Mouse (Mus musculus) MEL (cell line): ENCODE results near the gene 4430402I18Rik.

ENCODE experiments used
- CHD2 ChIP-seq: IDR thresholded peaks from 2 replicates; pipeline ENCODE4 v1.6.1; 2011; ENCODE audit warnings: low read length, improper control_type of control experiment
- CTCF ChIP-seq, 3 experiments: IDR thresholded peaks in 2 of 3; conservative IDR thresholded peaks in 1 of 3; 2 replicates each; pipeline ENCODE4 v1.5.1; 2011 to 2012; ENCODE audit warnings: low read length in 3 of 3, low read depth in 2 of 3, mild to moderate bottlenecking in 2 of 3, improper control_type of control experiment in 1 of 3, inconsistent platforms in 1 of 3, mixed read lengths in 1 of 3, moderate library complexity in 1 of 3; ENCODE audit not compliant: control insufficient read depth in 1 of 3, insufficient read depth in 1 of 3, poor library complexity in 1 of 3, severe bottlenecking in 1 of 3
- E2F4 ChIP-seq: IDR thresholded peaks from 2 replicates; pipeline ENCODE4 v1.6.1; 2011; ENCODE audit warnings: low read depth, low read length, improper control_type of control experiment, borderline replicate concordance
- EP300 ChIP-seq, 2 experiments: IDR thresholded peaks; 2 replicates each; pipeline ENCODE4 v1.6.1; 2011; ENCODE audit warnings: improper control_type of control experiment in 2 of 2, low read length in 2 of 2, low read depth in 1 of 2, mild to moderate bottlenecking in 1 of 2
- KAT2A ChIP-seq: conservative IDR thresholded peaks from 2 replicates; pipeline ENCODE4 v1.6.1; 2012; ENCODE audit warnings: low read depth, low read length, improper control_type of control experiment, inconsistent platforms
- MXI1 ChIP-seq: IDR thresholded peaks from 2 replicates; pipeline ENCODE4 v1.6.1; 2011; ENCODE audit warnings: mild to moderate bottlenecking, low read depth, low read length, improper control_type of control experiment
- NELFE ChIP-seq: IDR thresholded peaks from 2 replicates; pipeline ENCODE4 v1.6.1; 2011; ENCODE audit warnings: low read depth, low read length, improper control_type of control experiment
- POLR2A ChIP-seq, 2 experiments: IDR thresholded peaks; 2 replicates each; pipeline ENCODE4 v1.6.1; 2011 to 2012; ENCODE audit warnings: low read length in 2 of 2, mild to moderate bottlenecking in 2 of 2, control low read depth in 1 of 2, improper control_type of control experiment in 1 of 2, low read depth in 1 of 2, moderate library complexity in 1 of 2; ENCODE audit not compliant: control insufficient read depth in 1 of 2, insufficient read depth in 1 of 2, poor library complexity in 1 of 2
- RCOR1 ChIP-seq: IDR thresholded peaks from 2 replicates; pipeline ENCODE4 v1.6.1; 2012; ENCODE audit warnings: low read depth, mild to moderate bottlenecking, inconsistent platforms, low read length, improper control_type of control experiment
- SIN3A ChIP-seq: IDR thresholded peaks from 2 replicates; pipeline ENCODE4 v1.6.1; 2012; ENCODE audit warnings: low read length, improper control_type of control experiment, inconsistent platforms
- USF2 ChIP-seq, 2 experiments: IDR thresholded peaks; 2 replicates each; pipeline ENCODE4 v1.6.1; 2011 to 2012; ENCODE audit warnings: improper control_type of control experiment in 2 of 2, low read length in 2 of 2, borderline replicate concordance in 1 of 2, inconsistent platforms in 1 of 2, low read depth in 1 of 2, mild to moderate bottlenecking in 1 of 2; ENCODE audit not compliant: insufficient read depth in 1 of 2
- ZC3H11A ChIP-seq: IDR thresholded peaks from 2 replicates; pipeline ENCODE4 v1.6.1; 2012; ENCODE audit warnings: low read depth, mild to moderate bottlenecking, inconsistent platforms, low read length, improper control_type of control experiment
- ZKSCAN1 ChIP-seq: IDR thresholded peaks from 2 replicates; pipeline ENCODE4 v1.6.1; 2012; ENCODE audit warnings: low read depth, mild to moderate bottlenecking, inconsistent platforms, low read length, improper control_type of control experiment, moderate library complexity

- TF ChIP-seq CTCF (IDR thresholded peaks at IDR 0.05 in 2 of 3, conservative IDR thresholded peaks at IDR 0.05 in 1 of 3; ENCODE audit: control insufficient read depth in 1 of 3, insufficient read depth in 1 of 3, low read depth in 2 of 3, low read length in 3 of 3, poor library complexity in 1 of 3, severe bottlenecking in 1 of 3) (no peak), EP300 (IDR thresholded peaks at IDR 0.05; ENCODE audit: low read depth in 1 of 2, low read length in 2 of 2) (no peak), NELFE (no peak), SIN3A (no peak), ZKSCAN1 (no peak), CHD2 (no peak), KAT2A (no peak), ZC3H11A (no peak), MXI1 (no peak), POLR2A (IDR thresholded peaks at IDR 0.05; ENCODE audit: control insufficient read depth in 1 of 2, insufficient read depth in 1 of 2, low read depth in 1 of 2, low read length in 2 of 2, poor library complexity in 1 of 2) (no peak), RCOR1 (no peak), USF2 (IDR thresholded peaks at IDR 0.05; ENCODE audit: borderline replicate concordance in 1 of 2, insufficient read depth in 1 of 2, low read depth in 1 of 2, low read length in 2 of 2) (no peak), E2F4 (no peak)
Measured at GRCm38 (mm10) chr19:28926366-28926765, 41.2 kb downstream of the 4430402I18Rik start.
